Comparison of ENCODE assay signal across 19 mouse cellular contexts in the genomic region with DNA sequence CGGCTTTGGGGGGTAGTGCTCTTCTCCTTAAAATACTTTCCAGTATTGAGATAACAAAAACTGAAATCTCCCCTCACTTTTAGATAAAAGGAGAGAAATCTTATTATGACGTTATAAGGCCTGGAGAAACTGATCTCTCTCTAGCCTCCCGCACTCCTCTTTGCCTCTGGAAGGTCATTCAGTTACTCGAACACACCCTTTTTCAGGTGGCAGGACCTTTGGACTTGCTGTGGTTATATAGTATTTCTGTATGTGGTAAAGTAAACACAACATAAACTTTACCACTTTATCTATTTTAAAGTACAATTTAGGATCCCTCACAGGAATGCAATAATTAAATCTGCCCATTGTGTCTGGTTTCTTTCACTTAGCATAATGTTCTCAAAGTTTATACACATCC.
"Had no signal": no experiment of that assay in that cellular context is flagged by ENCODE, and none has a peak within 500 bp of the region (broad histone marks: within the 10 kb centered on the region; RNA-seq: fewer than 3 reads in every experiment).

No protein-coding gene starts in this region.

- ATAC-seq: liver, postnatal 0 days had no signal

- H3K36me3 ChIP-seq: liver, embryonic 15.5 days; lung, embryonic 15.5 days; neural tube, embryonic 13.5 days; neural tube, embryonic 15.5 days; stomach, embryonic 15.5 days had no signal

- H3K27me3 ChIP-seq: lung, embryonic 15.5 days; neural tube, embryonic 13.5 days; neural tube, embryonic 15.5 days; stomach, embryonic 15.5 days had no signal

- H3K4me3 ChIP-seq: liver, embryonic 15.5 days; lung, embryonic 15.5 days; megakaryocyte, embryonic 14.5 days; myocyte; neural tube, embryonic 13.5 days; neural tube, embryonic 15.5 days; stomach, embryonic 15.5 days had no signal

- H3K4me2 ChIP-seq: liver, embryonic 15.5 days; lung, embryonic 15.5 days; midbrain, embryonic 11.5 days; neural tube, embryonic 13.5 days; neural tube, embryonic 15.5 days; stomach, embryonic 15.5 days had no signal

- H3K9ac ChIP-seq: liver, embryonic 15.5 days; liver, postnatal 0 days; lung, embryonic 15.5 days; neural tube, embryonic 13.5 days; neural tube, embryonic 15.5 days; stomach, embryonic 15.5 days had no signal

- H3K4me1 ChIP-seq: liver, embryonic 15.5 days; lung, embryonic 15.5 days; neural tube, embryonic 13.5 days; neural tube, embryonic 15.5 days; stomach, embryonic 15.5 days had no signal

- H3K9me3 ChIP-seq: liver, embryonic 15.5 days; lung, embryonic 15.5 days; megakaryocyte, embryonic 14.5 days; neural tube, embryonic 13.5 days; neural tube, embryonic 15.5 days; stomach, embryonic 15.5 days had no signal

- DNase-seq: liver, postnatal 0 days; lung, adult 2 months; retina, postnatal 1 day; right cerebral cortex, adult 18-20 months; right cerebral cortex, postnatal 25 days; spleen, adult 18-20 months; thymus, adult 2 months; thymus, postnatal 25 days; thymus, postnatal 4 days had no signal

- H3K27ac ChIP-seq: liver, embryonic 15.5 days; lung, embryonic 15.5 days; macrophage; neural tube, embryonic 13.5 days; neural tube, embryonic 15.5 days; stomach, embryonic 15.5 days; stomach, postnatal 0 days had no signal
